Mouse (Mus musculus): ENCODE results near the gene Ptprn2. TPM values are rescaled to one million over a fixed set of nuclear protein-coding genes. Genes with fewer than 3 reads are reported as not detected.

Ptprn2 gene
- polyA plus RNA-seq, 1 experiment from 2014 or later, result 22.1 TPM

DNA sequence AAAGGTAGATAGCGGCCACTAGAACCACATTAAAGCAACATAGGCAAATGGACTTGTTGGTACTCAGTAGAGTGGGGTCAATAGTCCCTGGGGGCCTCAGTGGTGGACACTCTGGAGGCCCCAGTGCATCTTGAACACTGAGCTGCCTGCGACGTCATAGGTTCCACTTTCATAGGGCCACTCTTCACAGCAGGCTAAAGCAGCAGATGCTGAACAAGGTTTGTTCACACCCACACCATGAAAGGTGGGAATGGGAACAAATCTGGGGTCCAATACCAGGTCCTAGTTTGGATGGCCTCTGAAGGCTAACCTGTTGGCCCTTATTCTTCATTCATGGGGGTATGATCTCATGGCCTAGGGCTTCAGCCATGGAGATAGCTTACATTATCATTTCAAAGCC lies 641.6 kb downstream of the Ptprn2 start:
- Histone ChIP-seq H3K36me3 (replicated peaks) (no peaks in the 10 kb centered on the region), H3K9me3 (no peaks in the 10 kb centered on the region)
- no peak for ATAC-seq (replicated peaks)

DNA sequence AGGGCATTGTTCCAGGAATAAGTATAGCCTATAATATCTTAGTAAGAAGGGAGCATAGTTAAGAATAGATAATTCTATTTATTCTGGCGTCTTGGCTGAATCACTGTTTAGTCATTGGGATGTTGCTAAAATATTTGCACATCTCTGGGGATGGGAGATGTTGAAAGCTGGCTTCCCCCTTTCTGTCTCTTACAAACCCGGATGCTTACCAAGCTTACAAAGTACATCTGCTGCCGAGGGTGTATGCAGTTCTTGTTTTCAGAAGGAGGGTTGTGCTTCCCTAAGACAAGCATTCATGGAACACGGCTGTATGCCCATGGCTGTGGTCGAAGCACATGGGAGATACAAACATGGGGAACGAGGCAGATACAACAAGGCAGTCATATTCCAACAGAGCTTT lies 642.0 kb downstream of the Ptprn2 start:
- Histone ChIP-seq H3K4me3 (no peak overlapping the region), H3K36me3 (replicated peaks) (no peaks in the 10 kb centered on the region), H3K4me2 (no peak overlapping the region), H3K27ac (no peak overlapping the region), H3K27me3 (replicated peaks) (no peaks in the 10 kb centered on the region), H3K9me3 (no peaks in the 10 kb centered on the region), H3K4me1 (peaks cover 7% of the 10 kb centered on the region; the same call in 1 of the 2 replicates), H3K9ac (no peak overlapping the region)
- 85% methylated on average over 6 of the region's 6 CpGs for WGBS
- no peak for ATAC-seq (replicated peaks)

More for the DNA sequence above, 641.6 kb downstream of the Ptprn2 start:
- no peaks in the 10 kb centered on the region for H3K27me3 ChIP-seq (replicated peaks)
- no peak overlapping the region for H3K4me2 ChIP-seq
- H3K4me1 ChIP-seq, result peaks cover 7% of the 10 kb centered on the region; the same call in 1 of the 2 replicates
- H3K4me3 ChIP-seq, result no peak overlapping the region
- no peak overlapping the region for H3K27ac ChIP-seq
- WGBS, result 98% methylated on average over 3 of the region's 3 CpGs
- H3K9ac ChIP-seq, result no peak overlapping the region

DNA sequence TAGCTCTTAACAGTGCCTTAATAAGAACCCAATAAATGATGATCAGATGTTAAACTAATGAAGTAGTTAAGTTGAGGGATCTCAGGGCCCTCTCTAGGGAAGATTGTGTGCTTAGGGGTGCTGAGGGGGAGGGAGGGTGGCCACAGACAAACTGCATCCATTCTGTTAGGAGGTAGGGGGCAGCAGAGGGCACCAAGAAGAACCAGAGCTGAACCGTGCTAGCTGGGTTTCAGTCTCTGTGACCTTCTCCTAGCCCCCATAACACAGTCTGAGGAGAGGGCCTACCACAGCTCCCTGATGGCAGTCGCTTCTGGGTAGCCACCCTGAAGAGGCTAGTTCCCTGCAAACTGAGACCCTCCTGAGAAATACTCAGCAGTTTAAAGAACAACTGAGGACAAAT lies 646.6 kb downstream of the Ptprn2 start:
- Histone ChIP-seq H3K4me1 (peaks cover 7% of the 10 kb centered on the region; the same call in 1 of the 2 replicates), H3K27ac (no peak overlapping the region), H3K9me3 (no peaks in the 10 kb centered on the region), H3K36me3 (replicated peaks) (no peaks in the 10 kb centered on the region), H3K9ac (no peak overlapping the region), H3K27me3 (replicated peaks) (no peaks in the 10 kb centered on the region), H3K4me2 (no peak overlapping the region), H3K4me3 (no peak overlapping the region)
- no peak for ATAC-seq (replicated peaks)
- 17% methylated on average over 2 of the region's 2 CpGs for WGBS

DNA sequence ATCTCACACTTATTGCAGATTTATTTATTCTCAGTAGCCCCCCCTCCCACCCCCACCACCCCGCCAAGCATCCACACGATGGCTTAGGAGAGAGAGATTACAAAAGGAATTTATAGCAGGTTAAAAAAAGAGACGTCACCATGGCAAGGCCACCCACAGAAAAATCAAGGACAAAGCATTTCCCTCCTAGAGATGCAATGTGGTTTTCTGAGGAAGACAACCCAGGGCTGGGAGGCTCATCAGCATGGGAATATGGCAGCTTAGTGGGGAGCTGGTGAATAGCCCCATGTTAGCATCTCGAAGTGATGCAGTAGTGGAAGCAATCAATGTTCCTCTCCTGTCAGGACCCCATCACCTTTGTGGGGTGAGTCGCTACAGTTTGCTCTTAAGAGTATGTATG lies 649.7 kb downstream of the Ptprn2 start:
- no peak for ATAC-seq (replicated peaks)
- no peak overlapping the region for H3K4me2 ChIP-seq
- no peaks in the 10 kb centered on the region for H3K27me3 ChIP-seq (replicated peaks)
- H3K36me3 ChIP-seq (replicated peaks), result no peaks in the 10 kb centered on the region
- no peaks in the 10 kb centered on the region for H3K9me3 ChIP-seq
- no peak overlapping the region for H3K27ac ChIP-seq
- H3K4me1 ChIP-seq, result no peaks in the 10 kb centered on the region
- H3K4me3 ChIP-seq, result no peak overlapping the region
- WGBS, result 45% methylated on average over 5 of the region's 5 CpGs
- H3K9ac ChIP-seq, result no peak overlapping the region

DNA sequence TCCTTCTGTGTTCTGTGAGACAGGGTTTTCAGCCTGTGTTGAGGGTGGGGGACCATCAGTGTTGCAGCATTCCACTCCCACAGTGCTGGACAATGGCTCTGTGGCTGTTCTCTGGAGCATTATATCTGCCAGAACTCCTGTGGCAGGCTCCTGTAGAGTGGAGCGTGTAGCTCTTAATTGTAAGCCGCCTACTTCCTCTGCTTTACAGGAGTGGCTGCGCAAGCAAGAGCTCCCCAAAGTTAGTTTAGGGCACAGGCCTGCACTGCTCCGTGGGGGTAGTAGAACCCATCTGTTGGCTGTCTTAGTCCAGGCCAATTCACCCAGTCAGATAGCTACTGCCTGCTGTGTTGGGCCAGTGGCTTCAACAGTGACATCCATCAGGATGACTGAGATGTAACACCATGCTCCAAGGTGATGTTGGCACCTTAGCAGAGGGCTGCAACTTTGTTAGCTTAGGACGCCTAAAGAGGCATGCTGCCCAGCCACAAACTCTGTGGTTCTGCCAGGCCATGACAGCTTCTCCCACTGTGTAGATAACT lies 651.0 kb downstream of the Ptprn2 start:
- 66% methylated on average over 5 of the region's 5 CpGs for WGBS
- 0 out of 2 replicates have a peak, but pooled peaks have one; percentile 15 for ATAC-seq (replicated peaks)
- Histone ChIP-seq H3K27me3 (replicated peaks) (no peaks in the 10 kb centered on the region), H3K4me3 (no peak overlapping the region), H3K9me3 (no peaks in the 10 kb centered on the region), H3K9ac (no peak overlapping the region), H3K4me1 (no peaks in the 10 kb centered on the region), H3K4me2 (no peak overlapping the region), H3K36me3 (replicated peaks) (no peaks in the 10 kb centered on the region), H3K27ac (no peak overlapping the region)

DNA sequence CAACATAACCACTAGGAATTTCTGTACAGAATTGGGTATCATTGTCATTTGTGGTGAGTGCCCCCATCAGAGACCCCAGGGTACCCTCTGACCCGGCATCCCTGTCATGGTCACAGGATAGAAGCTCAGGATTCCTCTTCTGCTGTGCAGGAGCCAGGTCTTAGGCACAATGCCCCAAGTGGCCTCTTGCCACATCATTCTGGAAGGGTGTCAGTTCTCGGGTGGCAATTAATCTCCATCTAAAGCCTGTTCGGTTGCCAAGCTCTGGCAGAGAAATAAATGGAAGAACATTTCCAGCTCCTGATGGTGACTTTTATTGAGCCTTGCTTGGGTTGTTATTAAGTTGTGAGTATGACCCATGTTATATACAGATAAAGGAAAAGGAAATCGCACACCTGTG lies 655.4 kb downstream of the Ptprn2 start:
- no peak overlapping the region for H3K27ac ChIP-seq
- WGBS, result 76% methylated on average over 4 of the region's 4 CpGs
- no peak for ATAC-seq (replicated peaks)

DNA sequence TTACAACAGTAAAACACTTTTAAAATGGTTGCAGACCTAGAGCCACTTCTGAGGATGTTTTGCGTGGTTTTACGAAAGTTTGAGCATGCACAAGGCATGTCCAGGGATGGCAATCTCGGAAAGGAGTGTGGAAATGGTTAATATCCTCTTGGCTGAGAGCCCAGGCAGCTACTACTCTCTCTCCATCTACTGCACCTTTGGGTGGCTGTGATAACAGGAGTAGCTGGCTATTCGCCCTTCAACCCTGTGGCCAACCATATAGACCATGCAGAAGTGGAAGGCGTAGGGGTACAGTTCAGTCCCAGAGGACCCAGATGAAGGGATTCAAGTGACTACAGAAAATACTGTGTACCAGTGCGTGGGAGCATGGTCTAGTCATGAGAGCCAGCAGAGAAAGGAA lies 655.9 kb downstream of the Ptprn2 start:
- no peak for ATAC-seq (replicated peaks)
- no peaks in the 10 kb centered on the region for H3K9me3 ChIP-seq
- H3K27ac ChIP-seq, result no peak overlapping the region
- no peak overlapping the region for H3K9ac ChIP-seq
- H3K4me2 ChIP-seq, result no peak overlapping the region
- H3K4me3 ChIP-seq, result no peak overlapping the region
- H3K36me3 ChIP-seq (replicated peaks), result no peaks in the 10 kb centered on the region
- H3K27me3 ChIP-seq (replicated peaks), result no peaks in the 10 kb centered on the region
- 86% methylated on average over 6 of the region's 6 CpGs for WGBS
- no peaks in the 10 kb centered on the region for H3K4me1 ChIP-seq

More for the DNA sequence above, 655.4 kb downstream of the Ptprn2 start:
- no peaks in the 10 kb centered on the region for H3K27me3 ChIP-seq (replicated peaks)
- no peaks in the 10 kb centered on the region for H3K4me1 ChIP-seq
- H3K9me3 ChIP-seq, result no peaks in the 10 kb centered on the region
- no peak overlapping the region for H3K9ac ChIP-seq
- H3K4me2 ChIP-seq, result no peak overlapping the region
- no peak overlapping the region for H3K4me3 ChIP-seq
- H3K36me3 ChIP-seq (replicated peaks), result no peaks in the 10 kb centered on the region

DNA sequence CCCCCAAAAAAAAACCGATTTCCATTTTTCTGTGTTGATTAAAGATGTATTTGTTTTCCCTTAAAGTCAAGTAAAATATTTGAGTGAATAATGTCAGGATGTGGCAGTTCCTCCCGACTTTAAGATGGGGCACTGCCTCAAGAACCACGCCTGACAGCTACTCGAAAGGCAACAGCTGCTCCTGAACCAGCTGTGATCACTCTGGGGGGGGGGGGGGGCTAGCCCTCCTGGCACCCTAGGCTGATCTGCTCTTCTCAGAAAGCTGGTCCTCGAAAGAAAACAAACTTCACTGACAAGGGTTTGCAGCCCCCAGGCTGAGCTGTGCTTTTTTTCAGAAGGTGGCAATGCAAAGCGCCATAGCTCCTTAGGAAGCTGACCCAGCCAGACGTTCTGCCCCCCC lies 663.7 kb downstream of the Ptprn2 start:
- 11% methylated on average over 7 of the region's 7 CpGs for WGBS
- Histone ChIP-seq H3K4me1 (peaks cover 41% of the 10 kb centered on the region), H3K9ac (no peak overlapping the region), H3K9me3 (no peaks in the 10 kb centered on the region), H3K36me3 (replicated peaks) (no peaks in the 10 kb centered on the region), H3K4me3 (peak overlapping the region; percentile 18), H3K27ac (no peak overlapping the region), H3K27me3 (replicated peaks) (no peaks in the 10 kb centered on the region), H3K4me2 (peak overlapping the region; percentile 39)
- no peak for ATAC-seq (replicated peaks)

DNA sequence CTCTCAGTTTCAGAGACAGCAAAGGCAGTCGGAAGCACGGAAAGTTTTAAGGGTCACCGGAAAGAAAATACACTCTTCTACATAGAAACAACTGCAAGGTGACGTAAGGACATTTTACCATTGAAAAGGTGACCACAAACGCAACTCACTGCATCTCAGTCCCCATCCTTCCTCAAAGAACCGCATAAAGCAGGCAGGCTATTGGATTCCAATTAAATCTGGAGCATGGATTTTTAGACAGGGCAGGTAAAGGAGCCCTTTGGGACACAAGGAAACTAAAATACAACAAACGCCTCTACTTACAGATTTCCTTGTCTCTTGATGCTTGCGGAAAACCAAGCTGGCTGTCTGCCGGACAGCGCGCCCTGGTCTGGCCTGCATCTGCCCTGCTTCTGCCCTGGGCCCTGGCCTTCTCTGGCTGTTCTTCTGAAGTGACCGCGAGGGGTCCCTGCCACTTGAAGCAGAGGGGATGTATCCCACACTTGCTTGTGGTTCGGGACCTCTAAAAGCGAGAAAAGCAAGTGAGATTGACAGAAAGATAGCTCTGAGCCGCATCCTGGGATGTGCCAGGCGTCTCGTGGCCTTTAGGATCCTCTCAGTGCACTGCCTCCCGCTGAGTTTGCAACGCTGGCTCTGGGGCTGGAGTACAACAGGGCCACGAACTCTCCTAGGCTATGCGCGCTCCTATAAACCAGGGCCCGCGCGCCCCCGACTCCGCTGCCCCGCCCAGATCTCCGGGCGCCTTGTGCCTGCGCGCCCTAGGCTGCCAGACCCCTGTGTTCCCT lies 665.3 kb downstream of the Ptprn2 start:
- ATAC-seq (replicated peaks), result no peak
- Histone ChIP-seq H3K9ac (peak overlapping the region; percentile 35), H3K27ac (peak overlapping the region; percentile 94), H3K4me1 (peaks cover 41% of the 10 kb centered on the region), H3K27me3 (replicated peaks) (no peaks in the 10 kb centered on the region), H3K4me3 (peak overlapping the region; percentile 31), H3K36me3 (replicated peaks) (no peaks in the 10 kb centered on the region), H3K4me2 (peak overlapping the region; percentile 73), H3K9me3 (no peaks in the 10 kb centered on the region)
- 4% methylated on average over 33 of the region's 33 CpGs for WGBS

DNA sequence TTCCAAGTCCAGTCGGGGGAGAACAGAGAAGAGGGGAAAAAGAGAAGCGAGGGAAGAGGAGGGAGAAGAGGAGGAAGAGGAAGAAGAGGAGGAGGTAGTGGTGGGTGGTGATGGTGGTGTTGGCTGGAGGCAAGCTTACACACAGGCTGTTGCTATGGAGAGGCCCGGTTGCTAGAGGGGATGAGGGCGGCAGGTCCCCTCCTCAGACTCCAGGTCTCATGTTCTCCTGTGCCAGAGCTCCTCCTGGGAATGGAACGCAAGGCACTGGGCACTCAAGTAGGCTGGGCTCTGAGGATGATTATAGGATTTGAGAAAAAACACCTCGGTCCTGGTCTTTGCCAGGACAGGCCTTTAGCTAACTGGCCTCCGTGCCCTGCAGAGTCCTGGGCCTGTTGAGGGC lies 666.1 kb downstream of the Ptprn2 start:
- H3K27ac ChIP-seq, result peak overlapping the region; percentile 94
- H3K4me3 ChIP-seq, result peak overlapping the region; percentile 31
- 10% methylated on average over 7 of the region's 7 CpGs for WGBS
- H3K36me3 ChIP-seq (replicated peaks), result no peaks in the 10 kb centered on the region
- ATAC-seq (replicated peaks), result no peak
- no peaks in the 10 kb centered on the region for H3K27me3 ChIP-seq (replicated peaks)
- peaks cover 41% of the 10 kb centered on the region for H3K4me1 ChIP-seq
- H3K9me3 ChIP-seq, result no peaks in the 10 kb centered on the region
- H3K4me2 ChIP-seq, result peak overlapping the region; percentile 73
- peak overlapping the region; percentile 35; the same call in 1 of the 2 replicates for H3K9ac ChIP-seq

DNA sequence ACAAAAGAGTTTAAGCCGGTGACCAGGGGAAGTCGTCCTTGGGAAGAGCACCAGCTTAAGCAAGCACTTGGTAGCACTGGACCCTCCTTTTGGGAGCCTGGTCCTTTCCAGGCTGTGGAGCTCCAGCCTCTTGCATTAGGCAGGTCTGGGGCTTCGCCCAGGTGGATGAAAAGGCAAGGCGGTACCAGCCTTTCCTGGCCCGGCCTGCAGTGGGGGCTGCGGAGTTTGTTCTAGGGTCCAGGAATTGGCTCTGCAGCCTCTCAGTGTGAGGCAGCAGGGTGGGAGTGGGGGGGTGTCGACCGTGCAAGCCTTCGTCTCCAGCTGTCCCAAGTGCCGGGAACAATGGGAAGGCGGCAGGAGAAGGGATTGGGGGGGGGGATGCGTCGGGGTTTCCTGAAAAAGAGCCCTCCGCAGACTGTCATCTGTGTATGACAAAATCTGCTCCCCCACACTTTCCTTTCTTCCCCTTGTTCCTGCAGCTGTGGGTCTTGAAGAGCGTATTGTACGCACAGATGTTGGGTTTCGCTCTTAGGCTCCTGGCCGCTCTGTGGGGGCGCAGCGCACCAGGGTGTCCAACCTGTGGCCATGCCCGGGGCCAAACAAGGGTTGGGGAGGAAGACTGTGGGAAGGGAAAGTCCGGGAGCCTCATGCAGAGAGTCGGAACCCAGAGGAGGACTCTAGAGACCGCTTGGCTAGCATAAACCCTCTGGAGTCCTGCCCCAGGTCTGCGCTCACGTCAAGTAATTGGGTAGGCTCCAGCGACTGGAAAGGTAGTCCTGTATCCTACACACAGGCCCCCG lies 667.0 kb downstream of the Ptprn2 start:
- Histone ChIP-seq H3K4me1 (peaks cover 46% of the 10 kb centered on the region), H3K4me3 (peak overlapping the region; percentile 67), H3K4me2 (peak overlapping the region; percentile 73), H3K27ac (peak overlapping the region; percentile 94), H3K9ac (peak overlapping the region; percentile 91), H3K36me3 (replicated peaks) (no peaks in the 10 kb centered on the region), H3K27me3 (replicated peaks) (no peaks in the 10 kb centered on the region), H3K9me3 (no peaks in the 10 kb centered on the region)
- ATAC-seq (replicated peaks), result no peak; the same call in 1 of the 2 replicates
- WGBS, result 3% methylated on average over 28 of the region's 28 CpGs

DNA sequence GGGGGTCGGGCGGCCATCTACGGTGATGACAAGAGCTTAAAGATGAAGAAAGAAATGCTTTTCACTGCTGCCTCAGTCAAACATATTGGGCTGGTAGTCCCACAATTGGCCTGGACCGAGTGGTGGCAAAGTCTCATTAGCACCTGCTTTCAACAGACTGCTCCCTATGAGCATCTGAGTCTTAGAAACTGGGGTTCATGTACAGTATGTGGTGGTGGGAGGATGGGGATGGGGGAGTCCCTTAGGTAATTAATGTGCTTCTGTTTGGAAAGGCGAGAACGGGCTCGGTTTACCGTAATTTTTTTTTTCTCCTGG lies 667.6 kb downstream of the Ptprn2 start:
- ATAC-seq (replicated peaks), result 0 out of 2 replicates have a peak, but pooled peaks have one; percentile 12
- Histone ChIP-seq H3K9me3 (no peaks in the 10 kb centered on the region), H3K27me3 (replicated peaks) (no peaks in the 10 kb centered on the region), H3K4me2 (peak overlapping the region; percentile 73), H3K36me3 (replicated peaks) (no peaks in the 10 kb centered on the region), H3K4me1 (peaks cover 51% of the 10 kb centered on the region), H3K27ac (peak overlapping the region; percentile 94), H3K9ac (peak overlapping the region; percentile 91), H3K4me3 (peak overlapping the region; percentile 67)
- WGBS, result 1% methylated on average over 8 of the region's 8 CpGs

Measured in midbrain, embryonic 15.5 days (tissue).